Mouse (Mus musculus) forebrain, embryonic 13.5 days (tissue): ENCODE measurements at regions not wholly inside any gene's neighbourhood (a gene's known extent, or its start where the extent isn't known, plus 50 kb on each side); places are given as distances from the start of the nearest gene placed in this dataset.

Experiments
- ATAC-seq: fragments of 200-750 bp; cut with Nextera tagmentation; 2 replicates; pipeline ENCODE4 v1.8.0; 2017
- H3K27ac ChIP-seq: fragments of 300-500 bp; sonication (generic); 2 replicates; pipeline ENCODE4 v1.5.1; 2015; ENCODE audit warnings: inconsistent platforms, mild to moderate bottlenecking, moderate library complexity
- H3K27me3 ChIP-seq: fragments of 300-500 bp; sonication (generic); 2 replicates; pipeline ENCODE4 v1.6.1; 2015; ENCODE audit warnings: mild to moderate bottlenecking, inconsistent platforms
- H3K36me3 ChIP-seq: fragments of 300-500 bp; sonication (generic); 2 replicates; pipeline ENCODE4 v1.6.1; 2015; ENCODE audit warnings: mild to moderate bottlenecking, inconsistent platforms; ENCODE audit not compliant: poor library complexity, severe bottlenecking
- H3K4me1 ChIP-seq: fragments of 300-500 bp; sonication (generic); 2 replicates; pipeline ENCODE4 v1.6.1; 2015; ENCODE audit warnings: inconsistent platforms
- H3K4me2 ChIP-seq: fragments of 300-500 bp; sonication (generic); 2 replicates; pipeline ENCODE4 v1.6.1; 2015; ENCODE audit warnings: inconsistent platforms, mild to moderate bottlenecking, moderate library complexity
- H3K4me3 ChIP-seq: fragments of 300-500 bp; sonication (generic); 2 replicates; pipeline ENCODE4 v1.5.1; 2015; ENCODE audit warnings: mild to moderate bottlenecking, inconsistent platforms
- H3K9ac ChIP-seq: fragments of 300-500 bp; sonication (generic); 2 replicates; pipeline ENCODE4 v1.6.1; 2015; ENCODE audit warnings: mild to moderate bottlenecking, inconsistent platforms
- H3K9me3 ChIP-seq: fragments of 300-500 bp; sonication (generic); replicated peaks from 2 replicates; pipeline ENCODE4 v1.6.1; 2016; ENCODE audit warnings: inconsistent platforms
- WGBS: fragments of 180-500 bp; shearing (Covaris S2); methylation state at CpG from one replicate; pipeline ENCODE4 v1.1.7; 2015; 5-methylcytosine and 5-hydroxymethylcytosine counted together

- Histone ChIP-seq H3K4me3 (no peak overlapping the region), H3K27me3 (no peaks in the 10 kb centered on the region), H3K36me3 (no peaks in the 10 kb centered on the region), H3K4me1 (peaks cover 8% of the 10 kb centered on the region), H3K9me3 (no peaks in the 10 kb centered on the region), H3K4me2 (no peak overlapping the region), H3K27ac (no peak overlapping the region), H3K9ac (no peak overlapping the region)
- ATAC-seq = no peak
Observed at GRCm38 (mm10) chr9:89858005-89858404, 51.7 kb upstream of the Rasgrf1 start.

GRCm38 (mm10) chr9:89850491-89851282 lies 59.0 kb upstream of the Rasgrf1 start:
- Histone ChIP-seq H3K27ac (no peak overlapping the region), H3K27me3 (no peaks in the 10 kb centered on the region), H3K9ac (no peak overlapping the region), H3K4me1 (no peaks in the 10 kb centered on the region), H3K4me3 (no peak overlapping the region), H3K36me3 (no peaks in the 10 kb centered on the region), H3K9me3 (no peaks in the 10 kb centered on the region), H3K4me2 (no peak overlapping the region)
- 85% methylated on average over 10 of the region's 10 CpGs for WGBS
- peak; percentile 67; the same call in 1 of the 2 replicates for ATAC-seq

GRCm38 (mm10) chr9:89849947-89850346 lies 59.8 kb upstream of the Rasgrf1 start:
- peak; percentile 74; the same call in 1 of the 2 replicates for ATAC-seq
- no peaks in the 10 kb centered on the region for H3K4me1 ChIP-seq
- H3K27me3 ChIP-seq = no peaks in the 10 kb centered on the region
- WGBS = 77% methylated on average over 3 of the region's 3 CpGs
- no peak overlapping the region for H3K27ac ChIP-seq
- no peak overlapping the region for H3K4me2 ChIP-seq
- no peak overlapping the region for H3K9ac ChIP-seq
- no peaks in the 10 kb centered on the region for H3K36me3 ChIP-seq
- no peak overlapping the region for H3K4me3 ChIP-seq
- H3K9me3 ChIP-seq = no peaks in the 10 kb centered on the region

- H3K4me3 ChIP-seq = no peak overlapping the region
- H3K4me2 ChIP-seq = no peak overlapping the region
- no peaks in the 10 kb centered on the region for H3K4me1 ChIP-seq
- WGBS = 85% methylated on average over 3 of the region's 3 CpGs
- H3K27ac ChIP-seq = no peak overlapping the region
- no peaks in the 10 kb centered on the region for H3K9me3 ChIP-seq
- no peak overlapping the region for H3K9ac ChIP-seq
- H3K36me3 ChIP-seq = no peaks in the 10 kb centered on the region
- H3K27me3 ChIP-seq = no peaks in the 10 kb centered on the region
- no peak for ATAC-seq
Observed at GRCm38 (mm10) chr9:89848571-89848970, 61.1 kb upstream of the Rasgrf1 start.

GRCm38 (mm10) chr9:89846973-89847372 lies 62.7 kb upstream of the Rasgrf1 start:
- no peak overlapping the region for H3K9ac ChIP-seq
- peaks cover 8% of the 10 kb centered on the region for H3K4me1 ChIP-seq
- H3K36me3 ChIP-seq = no peaks in the 10 kb centered on the region
- H3K27ac ChIP-seq = no peak overlapping the region
- no peak for ATAC-seq
- no peak overlapping the region for H3K4me3 ChIP-seq
- no peak overlapping the region for H3K4me2 ChIP-seq
- H3K9me3 ChIP-seq = no peaks in the 10 kb centered on the region
- no peaks in the 10 kb centered on the region for H3K27me3 ChIP-seq

GRCm38 (mm10) chr9:89842776-89843089 lies 67.0 kb upstream of the Rasgrf1 start:
- Histone ChIP-seq H3K9ac (no peak overlapping the region), H3K4me1 (peaks cover 8% of the 10 kb centered on the region), H3K9me3 (no peaks in the 10 kb centered on the region), H3K36me3 (no peaks in the 10 kb centered on the region), H3K27ac (no peak overlapping the region), H3K4me2 (0 out of 2 replicates have a peak overlapping the region, but pooled peaks have one; percentile 29), H3K4me3 (no peak overlapping the region), H3K27me3 (no peaks in the 10 kb centered on the region)
- no peak for ATAC-seq
- WGBS = 91% methylated on average over 8 of the region's 8 CpGs

- Histone ChIP-seq H3K9ac (no peak overlapping the region), H3K36me3 (no peaks in the 10 kb centered on the region), H3K4me2 (peak overlapping the region; percentile 29), H3K27me3 (no peaks in the 10 kb centered on the region), H3K4me3 (no peak overlapping the region), H3K27ac (no peak overlapping the region), H3K9me3 (no peaks in the 10 kb centered on the region), H3K4me1 (peaks cover 8% of the 10 kb centered on the region)
- 39% methylated on average over 12 of the region's 12 CpGs for WGBS
- peak; percentile 82 for ATAC-seq
Observed at GRCm38 (mm10) chr9:89841866-89842775, 67.6 kb upstream of the Rasgrf1 start.

GRCm38 (mm10) chr9:89841371-89841770 lies 68.3 kb upstream of the Rasgrf1 start:
- H3K9me3 ChIP-seq = no peaks in the 10 kb centered on the region
- no peaks in the 10 kb centered on the region for H3K27me3 ChIP-seq
- WGBS = 33% methylated on average over 2 of the region's 2 CpGs
- no peak overlapping the region for H3K4me2 ChIP-seq
- H3K27ac ChIP-seq = no peak overlapping the region
- no peak for ATAC-seq
- H3K36me3 ChIP-seq = no peaks in the 10 kb centered on the region
- no peak overlapping the region for H3K4me3 ChIP-seq
- no peak overlapping the region for H3K9ac ChIP-seq
- H3K4me1 ChIP-seq = peaks cover 8% of the 10 kb centered on the region

- no peak for ATAC-seq
- Histone ChIP-seq H3K36me3 (no peaks in the 10 kb centered on the region), H3K4me1 (no peaks in the 10 kb centered on the region), H3K4me2 (no peak overlapping the region), H3K4me3 (no peak overlapping the region), H3K9me3 (no peaks in the 10 kb centered on the region), H3K27me3 (no peaks in the 10 kb centered on the region), H3K27ac (no peak overlapping the region), H3K9ac (no peak overlapping the region)
- 68% methylated on average over 7 of the region's 7 CpGs for WGBS
Observed at GRCm38 (mm10) chr9:89836454-89837245, 73.1 kb upstream of the Rasgrf1 start.

GRCm38 (mm10) chr9:89833596-89833995 lies 76.1 kb upstream of the Rasgrf1 start:
- Histone ChIP-seq H3K4me3 (no peak overlapping the region), H3K4me2 (no peak overlapping the region)
- 81% methylated on average over 9 of the region's 9 CpGs for WGBS

GRCm38 (mm10) chr9:89831855-89832254 lies 77.9 kb upstream of the Rasgrf1 start:
- 92% methylated on average over 14 of the region's 14 CpGs for WGBS
- H3K4me3 ChIP-seq = no peak overlapping the region

More at GRCm38 (mm10) chr9:89833596-89833995, 76.1 kb upstream of the Rasgrf1 start:
- no peak for ATAC-seq
- Histone ChIP-seq H3K9ac (no peak overlapping the region), H3K27me3 (0 out of 2 replicates have a peak, but pooled peaks cover 2% of the 10 kb centered on the region), H3K4me1 (no peaks in the 10 kb centered on the region), H3K27ac (no peak overlapping the region), H3K9me3 (no peaks in the 10 kb centered on the region), H3K36me3 (no peaks in the 10 kb centered on the region)

More at GRCm38 (mm10) chr9:89831855-89832254, 77.9 kb upstream of the Rasgrf1 start:
- Histone ChIP-seq H3K9me3 (no peaks in the 10 kb centered on the region), H3K9ac (no peak overlapping the region), H3K4me1 (peaks cover under 1% of the 10 kb centered on the region; the same call in 1 of the 2 replicates), H3K27ac (no peak overlapping the region), H3K27me3 (0 out of 2 replicates have a peak, but pooled peaks cover 6% of the 10 kb centered on the region), H3K4me2 (no peak overlapping the region), H3K36me3 (no peaks in the 10 kb centered on the region)
- no peak for ATAC-seq
